Mouse (Mus musculus) kidney, adult 8-10 months (tissue): ENCODE measurements around the gene Ptgdr2.
A peak's percentile ranks its signal among the peaks of the same experiment; 100 is the strongest.

Experiments used
- DNase-seq, 2 experiments: peaks; one replicate each; pipeline ENCODE4 v3.0.0; 2022

The Ptgdr2 gene

GRCm38 (mm10) chr19:10936077-10936476, 883 bp upstream of the Ptgdr2 start:
- no peak for DNase-seq

GRCm38 (mm10) chr19:10938771-10939170, 1.8 kb downstream of the Ptgdr2 start:
- DNase-seq, result no peak

GRCm38 (mm10) chr19:10940097-10940800, 3.3 kb downstream of the Ptgdr2 start:
- DNase-seq, result peak; percentile 55 to 75

- DNase-seq, result no peak
Measured at GRCm38 (mm10) chr19:10940801-10941457, 4.0 kb downstream of the Ptgdr2 start.

GRCm38 (mm10) chr19:10943955-10944354, 7.0 kb downstream of the Ptgdr2 start:
- no peak for DNase-seq

- DNase-seq, result no peak
Measured at GRCm38 (mm10) chr19:10946506-10946905, 9.5 kb downstream of the Ptgdr2 start.

- no peak for DNase-seq
Measured at GRCm38 (mm10) chr19:10947219-10947618, 10.3 kb downstream of the Ptgdr2 start.

GRCm38 (mm10) chr19:10948416-10948815, 11.5 kb downstream of the Ptgdr2 start:
- no peak for DNase-seq

GRCm38 (mm10) chr19:10949112-10949511, 12.2 kb downstream of the Ptgdr2 start, which contains the start of gene Ccdc86:
Gene Ccdc86 (minus strand): TSS chr19:10949266.
- DNase-seq, result peak; percentile 96 to 97

- peak in 1 of 2 experiments; percentile 7 for DNase-seq
Measured at GRCm38 (mm10) chr19:10949558-10949957, 12.6 kb downstream of the Ptgdr2 start.

GRCm38 (mm10) chr19:10952021-10952939, 15.3 kb downstream of the Ptgdr2 start:
- peak in 1 of 2 experiments; percentile 24 for DNase-seq

GRCm38 (mm10) chr19:10959085-10959977, 22.4 kb downstream of the Ptgdr2 start:
- peak; percentile 36 to 41 for DNase-seq

GRCm38 (mm10) chr19:10959978-10960346, 23.0 kb downstream of the Ptgdr2 start:
- no peak for DNase-seq

GRCm38 (mm10) chr19:10965721-10966120, 28.8 kb downstream of the Ptgdr2 start:
- DNase-seq, result no peak

GRCm38 (mm10) chr19:10968578-10968977, 31.6 kb downstream of the Ptgdr2 start:
- DNase-seq, result no peak

GRCm38 (mm10) chr19:10970457-10970856, 33.5 kb downstream of the Ptgdr2 start:
- DNase-seq, result no peak

GRCm38 (mm10) chr19:10972660-10973059, 35.7 kb downstream of the Ptgdr2 start:
- no peak for DNase-seq

GRCm38 (mm10) chr19:10973187-10973586, 36.2 kb downstream of the Ptgdr2 start:
- DNase-seq, result no peak

- DNase-seq, result no peak
Measured at GRCm38 (mm10) chr19:10974238-10974865, 37.4 kb downstream of the Ptgdr2 start, which contains the start of gene Ms4a10. Gene Ms4a10 (minus strand): TSS chr19:10974670.

GRCm38 (mm10) chr19:10975187-10975586, 38.2 kb downstream of the Ptgdr2 start:
- no peak for DNase-seq

GRCm38 (mm10) chr19:10976318-10976717, 39.4 kb downstream of the Ptgdr2 start:
- DNase-seq, result no peak
